Mouse (Mus musculus): ENCODE data around the gene Gm28048.

The Gm28048 gene

GRCm38 (mm10) chr11:22793176-22793880 lies 188.6 kb downstream of the Gm28048 start:
- no peak for DNase-seq

GRCm38 (mm10) chr11:22792149-22792548 lies 189.7 kb downstream of the Gm28048 start:
- DNase-seq = no peak

GRCm38 (mm10) chr11:22791726-22792125 lies 190.2 kb downstream of the Gm28048 start:
- DNase-seq = no peak

- DNase-seq = no peak
Measured at GRCm38 (mm10) chr11:22787833-22788232, 194.1 kb downstream of the Gm28048 start.

Data from kidney, postnatal 36 days (tissue).